ENCODE assay signal across 8 mouse cellular contexts in the genomic region with DNA sequence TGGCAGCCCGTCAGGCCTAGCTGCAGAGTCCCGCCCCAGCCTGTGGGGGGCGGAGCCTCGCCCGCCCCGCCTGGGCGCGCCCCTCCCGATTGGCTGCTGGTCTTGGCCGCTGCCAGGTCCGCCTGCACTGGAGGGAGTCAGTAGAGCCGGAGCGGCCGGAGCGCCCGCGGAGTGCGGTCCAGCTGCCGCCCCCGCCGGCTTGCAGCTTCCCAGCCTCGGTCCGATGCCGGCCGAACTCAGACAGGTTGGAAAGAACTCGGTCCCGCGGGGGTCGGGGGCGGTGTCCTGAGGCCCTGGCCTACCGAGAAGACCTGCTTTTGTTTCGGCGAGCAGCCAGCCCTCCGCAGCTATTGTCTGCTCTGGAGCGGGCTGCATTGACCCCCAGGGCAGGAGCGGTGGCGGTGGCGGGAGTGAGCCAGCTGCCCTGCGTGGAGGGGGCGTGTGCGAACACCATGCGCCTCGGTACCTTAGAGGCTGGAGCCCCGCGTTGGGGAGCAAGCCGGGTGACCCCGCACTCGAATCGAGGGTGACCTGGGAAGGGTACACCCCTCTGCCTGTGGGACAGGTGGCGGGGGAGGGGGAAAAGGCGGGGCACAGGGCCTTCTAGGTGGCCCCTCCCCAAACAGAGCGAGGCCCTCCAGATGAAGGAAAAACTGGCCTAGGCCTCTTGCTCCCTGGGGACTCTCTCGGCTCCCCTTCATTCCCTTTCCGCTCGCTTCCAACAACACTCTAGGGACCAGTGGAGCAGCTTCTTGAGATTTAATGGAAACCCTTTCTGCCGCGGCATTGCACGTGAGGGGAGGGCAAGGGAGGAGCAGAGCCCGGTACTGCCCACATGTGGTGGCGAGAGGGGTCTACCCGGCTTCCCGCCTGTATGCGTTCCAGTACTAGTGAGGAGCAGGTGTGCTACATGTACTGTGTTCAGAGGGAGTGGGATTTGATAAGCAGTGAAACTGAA. TPM values are rescaled to one million over a fixed set of nuclear protein-coding genes. Genes with fewer than 3 reads are reported as not detected.
DNase-seq lines count a peak whose midpoint lies in the region; ATAC-seq and TF ChIP-seq lines count a peak whose summit lies in the region.

No protein-coding gene starts in this region.

- peaks cover 10% of the 10 kb centered on the region for H3K4me1 ChIP-seq in bone marrow, adult 2 months (ENCODE audit: control insufficient read depth, insufficient read depth, low read length)
- H3K4me1 ChIP-seq in embryonic fibroblast, embryonic 13.5 days (ENCODE audit: control insufficient read depth, insufficient read depth, low read length) = peaks cover 2% of the 10 kb centered on the region; the same call in 1 of the 2 replicates
- H3K4me1 ChIP-seq in heart, embryonic 13.5 days = peaks cover 61% of the 10 kb centered on the region
- peaks cover 56% of the 10 kb centered on the region for H3K4me1 ChIP-seq in kidney, embryonic 16.5 days (ENCODE audit: insufficient read depth, low read length)
- peaks cover 76% of the 10 kb centered on the region for H3K4me1 ChIP-seq in liver, embryonic 15.5 days (replicated peaks)
- H3K4me1 ChIP-seq in stomach, postnatal 0 days (replicated peaks; ENCODE audit: control insufficient read depth, insufficient read depth) = no peaks in the 10 kb centered on the region; the same call in 1 of the 2 replicates

- no peaks in the 10 kb centered on the region for H3K9me3 ChIP-seq in heart, embryonic 13.5 days
- no peaks in the 10 kb centered on the region for H3K9me3 ChIP-seq in kidney, embryonic 16.5 days (ENCODE audit: low read length)
- no peaks in the 10 kb centered on the region for H3K9me3 ChIP-seq in liver, embryonic 15.5 days (replicated peaks)
- no peaks in the 10 kb centered on the region for H3K9me3 ChIP-seq in stomach, postnatal 0 days (ENCODE audit: control insufficient read depth, low read length)

- peak; percentile 52; the same call in 1 of the 2 replicates for TF ChIP-seq CTCF in bone marrow, adult 2 months (IDR thresholded peaks at IDR 0.05; ENCODE audit: control insufficient read depth, insufficient read depth, low read length)
- no peak for TF ChIP-seq CTCF in embryonic fibroblast, embryonic 13.5 days (IDR thresholded peaks at IDR 0.05; ENCODE audit: borderline replicate concordance, insufficient read depth, low read length)
- TF ChIP-seq CTCF in stomach, postnatal 0 days (IDR thresholded peaks at IDR 0.05; ENCODE audit: low read depth) = peak; percentile 70

- peaks cover 10% of the 10 kb centered on the region for H3K36me3 ChIP-seq in heart, embryonic 13.5 days
- peaks cover 11% of the 10 kb centered on the region for H3K36me3 ChIP-seq in kidney, embryonic 16.5 days (ENCODE audit: insufficient read depth, low read length)
- peaks cover 10% of the 10 kb centered on the region; the same call in 1 of the 2 replicates for H3K36me3 ChIP-seq in liver, embryonic 15.5 days (replicated peaks)
- H3K36me3 ChIP-seq in stomach, postnatal 0 days (ENCODE audit: control insufficient read depth, insufficient read depth, low read length) = 0 out of 2 replicates have a peak, but pooled peaks cover under 1% of the 10 kb centered on the region

- peak overlapping the region; percentile 90 for H3K4me2 ChIP-seq in heart, embryonic 13.5 days
- H3K4me2 ChIP-seq in kidney, embryonic 16.5 days (replicated peaks; ENCODE audit: low read depth, low read length) = peak overlapping the region; percentile 91
- peak overlapping the region; percentile 98 for H3K4me2 ChIP-seq in liver, embryonic 15.5 days
- peak overlapping the region; percentile 100 for H3K4me2 ChIP-seq in stomach, postnatal 0 days (replicated peaks; ENCODE audit: low read depth)

- TF ChIP-seq EP300 in stomach, postnatal 0 days (optimal IDR thresholded peaks at IDR 0.05) = no peak

- DNase-seq in CD4-positive helper T cell, adult 2 months (ENCODE audit: low read depth, low spot score) = peak; percentile 80
- DNase-seq in neural tube, embryonic 10.5 days (ENCODE audit: extremely low spot score, low spot score) = peak; percentile 88
- peak; percentile 93 for DNase-seq in stomach, postnatal 0 days (ENCODE audit: low spot score)

- peak overlapping the region; percentile 83 for H3K9ac ChIP-seq in heart, embryonic 13.5 days
- peak overlapping the region; percentile 83 for H3K9ac ChIP-seq in kidney, embryonic 16.5 days (replicated peaks; ENCODE audit: low read length)
- peak overlapping the region; percentile 77 for H3K9ac ChIP-seq in liver, embryonic 15.5 days
- peak overlapping the region; percentile 78 for H3K9ac ChIP-seq in stomach, postnatal 0 days (ENCODE audit: low read length)

- H3K27ac ChIP-seq in bone marrow, adult 2 months (ENCODE audit: control insufficient read depth, insufficient read depth, low read depth, low read length, poor library complexity) = peak overlapping the region; percentile 66
- no peak overlapping the region for H3K27ac ChIP-seq in embryonic fibroblast, embryonic 13.5 days (ENCODE audit: insufficient read depth, low read length)
- H3K27ac ChIP-seq in heart, embryonic 13.5 days (replicated peaks) = peak overlapping the region; percentile 98
- peak overlapping the region; percentile 70 for H3K27ac ChIP-seq in kidney, embryonic 16.5 days (ENCODE audit: low read length)
- peak overlapping the region; percentile 72 for H3K27ac ChIP-seq in liver, embryonic 15.5 days (replicated peaks)
- peak overlapping the region; percentile 61 for H3K27ac ChIP-seq in stomach, postnatal 0 days (replicated peaks)

- WGBS in bone marrow, adult 2 months = under 1% methylated on average over 63 of the region's 63 CpGs
- under 1% methylated on average over 63 of the region's 63 CpGs for WGBS in heart, embryonic 13.5 days
- WGBS in kidney, embryonic 16.5 days = under 1% methylated on average over 59 of the region's 63 CpGs
- under 1% methylated on average over 63 of the region's 63 CpGs for WGBS in liver, embryonic 15.5 days (ENCODE audit: insufficient replicate concordance)
- 1% methylated on average over 60 of the region's 63 CpGs for WGBS in stomach, postnatal 0 days

- H3K4me3 ChIP-seq in bone marrow, adult 2 months (replicated peaks; ENCODE audit: control insufficient read depth, low read depth, low read length) = peak overlapping the region; percentile 63
- H3K4me3 ChIP-seq in embryonic fibroblast, embryonic 13.5 days (ENCODE audit: insufficient read depth, low read length) = peak overlapping the region; percentile 54
- H3K4me3 ChIP-seq in heart, embryonic 13.5 days = peak overlapping the region; percentile 59
- H3K4me3 ChIP-seq in kidney, embryonic 16.5 days (ENCODE audit: low read length) = peak overlapping the region; percentile 75
- H3K4me3 ChIP-seq in liver, embryonic 15.5 days (replicated peaks) = peak overlapping the region; percentile 73
- H3K4me3 ChIP-seq in stomach, postnatal 0 days (ENCODE audit: low read depth, low read length) = peak overlapping the region; percentile 56

- H3K27me3 ChIP-seq in heart, embryonic 13.5 days (replicated peaks) = no peaks in the 10 kb centered on the region
- H3K27me3 ChIP-seq in kidney, embryonic 16.5 days (ENCODE audit: insufficient read depth, low read length) = no peaks in the 10 kb centered on the region
- H3K27me3 ChIP-seq in liver, embryonic 15.5 days = no peaks in the 10 kb centered on the region
- H3K27me3 ChIP-seq in stomach, postnatal 0 days (ENCODE audit: control insufficient read depth, insufficient read depth, low read length) = no peaks in the 10 kb centered on the region

- peak; percentile 73 for ATAC-seq in heart, embryonic 13.5 days (ENCODE audit: extremely low read depth, insufficient number of reproducible peaks, low FRiP score, low TSS enrichment)
- peak; percentile 90 for ATAC-seq in kidney, embryonic 16.5 days (ENCODE audit: low FRiP score, low TSS enrichment)
- ATAC-seq in liver, embryonic 15.5 days (ENCODE audit: insufficient read depth) = peak; percentile 82
- ATAC-seq in stomach, postnatal 0 days (ENCODE audit: low FRiP score, low TSS enrichment) = peak; percentile 84

- TF ChIP-seq POLR2A in bone marrow, adult 2 months (IDR thresholded peaks at IDR 0.05; ENCODE audit: borderline replicate concordance, control insufficient read depth, low read depth, low read length) = peak; percentile 78; the same call in 1 of the 2 replicates
- TF ChIP-seq POLR2A in embryonic fibroblast, embryonic 13.5 days (IDR thresholded peaks at IDR 0.05; ENCODE audit: low read depth, low read length) = peak; percentile 87

RNA-seq across cellular contexts. Expression of gene Txnrd2, which starts 33.4 kb away (rescaled TPM):
- 66.6 and 86.0 TPM in 2 replicates for polyA plus RNA-seq in bone marrow, adult 2 months (2011; ENCODE audit: insufficient read depth, insufficient read length, low replicate concordance, missing spikeins)
- polyA plus RNA-seq in embryonic fibroblast, embryonic 13.5 days (2011; ENCODE audit: insufficient read length, low read depth, missing spikeins) = 4.6 and 7.5 TPM in 2 replicates
- polyA plus RNA-seq in heart, embryonic 13.5 days (2015; fragmentation: Nextera tagmentation; extraction: Ambion mirVana) = 34.5 and 37.4 TPM in 2 replicates
- polyA plus RNA-seq in kidney, embryonic 16.5 days (2015; fragmentation: Nextera tagmentation; extraction: Ambion mirVana) = 33.7 and 35.2 TPM in 2 replicates
- polyA plus RNA-seq in liver, embryonic 15.5 days (2015; fragmentation: Nextera tagmentation; extraction: Ambion mirVana) = 101 and 114 TPM in 2 replicates
- polyA plus RNA-seq in stomach, postnatal 0 days (2015; fragmentation: Nextera tagmentation; extraction: Ambion mirVana) = 16.2 and 16.8 TPM in 2 replicates

RNA-seq across cellular contexts. Expression of gene Comt, which starts 33.9 kb away (rescaled TPM):
- 40.6 and 53.8 TPM in 2 replicates for polyA plus RNA-seq in bone marrow, adult 2 months (2011; ENCODE audit: insufficient read depth, insufficient read length, low replicate concordance, missing spikeins)
- 89.2 and 96.0 TPM in 2 replicates for polyA plus RNA-seq in embryonic fibroblast, embryonic 13.5 days (2011; ENCODE audit: insufficient read length, low read depth, missing spikeins)
- polyA plus RNA-seq in heart, embryonic 13.5 days (2015; fragmentation: Nextera tagmentation; extraction: Ambion mirVana) = 101 and 108 TPM in 2 replicates
- 119 and 127 TPM in 2 replicates for polyA plus RNA-seq in kidney, embryonic 16.5 days (2015; fragmentation: Nextera tagmentation; extraction: Ambion mirVana)
- 87.6 and 94.1 TPM in 2 replicates for polyA plus RNA-seq in liver, embryonic 15.5 days (2015; fragmentation: Nextera tagmentation; extraction: Ambion mirVana)
- 95.1 and 99.6 TPM in 2 replicates for polyA plus RNA-seq in stomach, postnatal 0 days (2015; fragmentation: Nextera tagmentation; extraction: Ambion mirVana)

RNA-seq across cellular contexts. Expression of gene Arvcf, which starts 44.8 kb away (rescaled TPM):
- polyA plus RNA-seq in bone marrow, adult 2 months (2011; ENCODE audit: insufficient read depth, insufficient read length, low replicate concordance, missing spikeins) = 4.7 and 13.7 TPM in 2 replicates
- polyA plus RNA-seq in embryonic fibroblast, embryonic 13.5 days (2011; ENCODE audit: insufficient read length, low read depth, missing spikeins) = 6.7 and 8.1 TPM in 2 replicates
- 31.8 and 32.0 TPM in 2 replicates for polyA plus RNA-seq in heart, embryonic 13.5 days (2015; fragmentation: Nextera tagmentation; extraction: Ambion mirVana)
- polyA plus RNA-seq in kidney, embryonic 16.5 days (2015; fragmentation: Nextera tagmentation; extraction: Ambion mirVana) = 31.0 and 31.2 TPM in 2 replicates
- 7.6 and 9.4 TPM in 2 replicates for polyA plus RNA-seq in liver, embryonic 15.5 days (2015; fragmentation: Nextera tagmentation; extraction: Ambion mirVana)
- 7.8 and 8.7 TPM in 2 replicates for polyA plus RNA-seq in stomach, postnatal 0 days (2015; fragmentation: Nextera tagmentation; extraction: Ambion mirVana)

RNA-seq across cellular contexts. Expression of gene Tango2, which starts 44.8 kb away (rescaled TPM):
- polyA plus RNA-seq in bone marrow, adult 2 months (2011; ENCODE audit: insufficient read depth, insufficient read length, low replicate concordance, missing spikeins) = 49.3 and 54.7 TPM in 2 replicates
- 27.1 and 32.7 TPM in 2 replicates for polyA plus RNA-seq in embryonic fibroblast, embryonic 13.5 days (2011; ENCODE audit: insufficient read length, low read depth, missing spikeins)
- polyA plus RNA-seq in heart, embryonic 13.5 days (2015; fragmentation: Nextera tagmentation; extraction: Ambion mirVana) = 47.9 and 54.3 TPM in 2 replicates
- polyA plus RNA-seq in kidney, embryonic 16.5 days (2015; fragmentation: Nextera tagmentation; extraction: Ambion mirVana) = 29.1 and 31.0 TPM in 2 replicates
- 56.5 and 61.7 TPM in 2 replicates for polyA plus RNA-seq in liver, embryonic 15.5 days (2015; fragmentation: Nextera tagmentation; extraction: Ambion mirVana)
- 16.2 and 16.9 TPM in 2 replicates for polyA plus RNA-seq in stomach, postnatal 0 days (2015; fragmentation: Nextera tagmentation; extraction: Ambion mirVana)
